Mouse (Mus musculus) macrophage (primary cell): ENCODE results near the gene Arl10. TPM values are rescaled to one million over a fixed set of nuclear protein-coding genes. Genes with fewer than 3 reads are reported as not detected.

ENCODE experiments used
- H3K27ac ChIP-seq: fragments of 350-480 bp; formaldehyde crosslinking; 2 replicates; pipeline ENCODE4 v1.9.0; 2021
- H3K36me3 ChIP-seq: fragments of 350-480 bp; formaldehyde crosslinking; 2 replicates; pipeline ENCODE4 v1.9.0; 2021; ENCODE audit errors: inconsistent target
- H3K4me3 ChIP-seq: fragments of 350-480 bp; formaldehyde crosslinking; 2 replicates; pipeline ENCODE4 v1.9.0; 2021; ENCODE audit errors: inconsistent target
- H3K79me2 ChIP-seq: fragments of 350-480 bp; formaldehyde crosslinking; 2 replicates; pipeline ENCODE4 v1.9.0; 2021; ENCODE audit errors: inconsistent target
- WGBS: methylation state at CpG from one replicate; pipeline ENCODE4 v1.1.7; 2026; ENCODE audit warnings: inconsistent platforms; ENCODE audit not compliant: missing documents; 5-methylcytosine and 5-hydroxymethylcytosine counted together
- polyA plus RNA-seq: library from polyadenylated mRNA; stranded (reverse); fragments of 250-400 nt; gene quantifications from 3 replicates; pipeline ENCODE4 v1.2.4, GENCODE M21; 2018; ENCODE audit warnings: inconsistent platforms
- total RNA-seq, 78 experiments: library from RNA; depleted of rRNA; stranded (reverse); fragments of 250-400 nt; gene quantifications; 1 replicate in 9 of 78; 2 replicates in 24 of 78; 3 replicates in 43 of 78; 4 replicates in 2 of 78; pipeline ENCODE4 v1.2.4; 2018; ENCODE audit warnings: inconsistent platforms in 56 of 78

Arl10 gene
- 10 to 100 TPM in 24 of 26 experiments, 1 to 10 TPM in 2; 8.9 to 85.6 (median 27.5) TPM for total RNA-seq (2018; cell fraction: chromatin; rRNA removed)
- 10 to 100 TPM in 24 of 26 experiments, 1 to 10 TPM in 2; 8.9 to 26.4 (median 16.8) TPM for total RNA-seq (2018; cell fraction: cytosol; rRNA removed)
- 10 to 100 TPM; 17.8 to 75.2 (median 34.1) TPM for total RNA-seq (2018; cell fraction: nucleus; rRNA removed)
- polyA plus RNA-seq = 9.2 to 23.9 TPM (median 19.0 TPM) in 3 replicates

DNA sequence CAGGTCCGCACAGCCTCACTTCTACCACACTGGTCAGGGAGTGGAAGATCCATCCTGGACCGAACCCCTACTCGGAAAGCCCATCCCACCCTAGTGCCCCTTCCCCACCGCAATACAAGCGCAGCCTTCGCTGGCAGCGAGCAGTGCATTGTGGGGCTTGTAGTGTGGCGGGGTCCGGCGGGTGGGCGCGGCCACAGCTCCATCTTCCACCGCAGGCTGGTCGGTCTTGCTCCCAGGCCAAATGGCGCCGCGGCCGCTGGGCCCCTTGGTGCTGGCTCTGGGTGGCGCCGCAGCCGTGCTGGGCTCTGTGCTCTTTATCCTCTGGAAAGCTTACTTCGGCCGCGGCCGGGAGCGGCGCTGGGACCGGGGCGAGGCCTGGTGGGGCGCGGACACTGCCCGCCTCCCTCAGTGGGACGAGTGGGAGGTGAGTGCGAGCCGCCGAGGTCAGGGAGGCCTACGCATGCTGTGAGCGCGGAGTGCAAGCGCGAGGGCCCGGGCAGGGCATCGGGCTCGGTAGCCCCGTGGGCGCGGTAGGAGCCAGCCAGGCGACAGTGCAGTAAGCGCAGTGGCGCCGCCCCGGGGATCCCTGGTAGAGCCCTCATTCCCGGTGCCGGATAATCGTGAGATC, at the start of gene Arl10:
Gene Arl10, plus strand, starts transcription at position 162 of the 628 bp plus-strand sequence.
- WGBS = under 1% methylated on average over 55 of the region's 55 CpGs
- no peaks in the 10 kb centered on the region for H3K36me3 ChIP-seq
- H3K4me3 ChIP-seq = peak within 1 kb of the TSS; percentile 50
- H3K27ac ChIP-seq = 0 out of 2 replicates have a peak within 1 kb of the TSS, but pooled peaks have one; percentile 1
- peaks cover 10% of the 10 kb centered on the region; the same call in 1 of the 2 replicates for H3K79me2 ChIP-seq

- H3K27ac ChIP-seq = no peak overlapping the region
- WGBS = 91% methylated on average over 6 of the region's 6 CpGs
- H3K79me2 ChIP-seq = no peaks in the 10 kb centered on the region
- no peaks in the 10 kb centered on the region for H3K36me3 ChIP-seq
- H3K4me3 ChIP-seq = no peak overlapping the region
These were observed 47.7 kb upstream of the Arl10 start for GRCm38 (mm10) chr13:54527140-54527539.

DNA sequence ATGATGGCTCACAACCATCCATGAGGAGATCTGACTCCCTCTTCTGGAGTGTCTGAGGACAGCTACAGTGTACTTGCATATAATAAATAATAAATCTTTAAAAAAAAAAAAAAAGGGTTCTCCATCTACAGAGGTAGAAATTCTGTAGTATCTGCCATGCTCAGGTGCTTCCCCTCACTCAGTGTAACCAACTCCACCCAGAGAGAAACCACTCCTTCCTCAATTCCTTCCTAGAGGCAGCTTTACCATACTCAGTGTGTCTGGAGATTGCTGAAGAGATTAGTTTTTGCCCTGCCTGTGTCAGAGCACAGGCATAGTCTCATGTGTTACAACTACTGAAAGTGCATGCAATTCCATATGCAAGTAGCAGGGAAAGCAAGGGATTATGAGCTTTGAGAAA, 42.7 kb upstream of the Arl10 start:
- Histone ChIP-seq H3K4me3 (no peak overlapping the region), H3K36me3 (no peaks in the 10 kb centered on the region), H3K79me2 (no peaks in the 10 kb centered on the region), H3K27ac (no peak overlapping the region)

DNA sequence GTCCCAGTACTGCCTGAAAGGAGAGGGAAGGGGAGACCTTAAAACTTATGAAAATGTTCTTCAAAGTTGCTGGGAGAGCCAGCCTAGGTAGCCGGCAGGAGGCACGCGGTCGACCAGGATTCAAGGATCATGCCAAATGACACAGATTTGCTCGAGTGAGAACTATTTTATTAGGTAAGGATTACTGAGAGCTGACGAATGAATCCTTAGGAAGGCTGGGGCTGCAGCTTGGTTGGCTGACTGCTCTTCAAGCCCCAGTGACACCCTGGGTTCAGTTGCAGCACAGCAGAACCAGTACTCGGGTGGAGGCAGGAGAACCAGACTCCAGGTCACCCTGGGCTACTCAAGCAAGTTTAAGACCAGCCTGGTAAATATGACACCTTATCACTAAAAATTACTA, 26.8 kb upstream of the Arl10 start:
- Histone ChIP-seq H3K36me3 (peaks cover 24% of the 10 kb centered on the region), H3K79me2 (no peaks in the 10 kb centered on the region), H3K27ac (no peak overlapping the region), H3K4me3 (no peak overlapping the region)
- WGBS = 96% methylated on average over 7 of the region's 7 CpGs

DNA sequence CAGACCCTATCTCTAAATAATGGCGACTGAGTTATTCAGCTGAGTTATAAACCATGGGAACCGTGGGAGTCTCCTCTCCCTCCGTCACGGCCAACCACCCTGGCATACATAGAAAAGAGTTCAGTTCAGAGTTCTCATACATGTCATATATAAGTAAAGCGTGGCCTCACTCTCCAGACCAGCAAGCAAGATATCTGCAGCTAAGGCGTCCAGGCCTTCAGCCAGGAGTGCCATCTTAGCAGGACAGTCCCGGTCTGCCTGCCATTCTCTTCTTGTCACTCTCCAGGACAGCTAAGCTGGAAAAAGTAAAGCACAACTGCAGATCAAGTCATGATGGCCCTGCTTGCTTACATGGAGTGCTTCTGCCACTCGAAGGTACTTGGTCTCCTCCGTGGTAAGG, 18.6 kb upstream of the Arl10 start:
- Histone ChIP-seq H3K27ac (no peak overlapping the region), H3K79me2 (peaks cover 6% of the 10 kb centered on the region; the same call in 1 of the 2 replicates), H3K36me3 (peaks cover 67% of the 10 kb centered on the region), H3K4me3 (no peak overlapping the region)
- WGBS = 92% methylated on average over 9 of the region's 9 CpGs

DNA sequence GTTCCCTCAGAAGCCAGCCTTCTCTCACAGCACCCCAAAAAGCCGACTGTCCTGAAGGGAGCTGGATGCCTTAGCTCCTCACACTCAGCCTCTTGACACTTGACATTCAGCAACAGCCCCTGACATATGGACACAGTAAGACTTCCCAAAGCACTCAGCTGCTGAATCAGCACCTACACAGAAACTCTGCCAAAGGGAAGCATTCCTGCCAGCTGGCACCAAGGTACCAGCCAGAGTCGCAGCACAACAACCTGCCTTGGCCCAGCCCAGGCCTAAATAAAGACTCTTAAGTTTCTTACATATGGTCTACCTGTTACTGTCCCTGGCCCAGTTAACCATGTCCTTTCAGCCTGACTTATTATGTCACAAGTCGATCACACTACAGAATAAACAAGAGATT, 18.0 kb upstream of the Arl10 start:
- peaks cover 13% of the 10 kb centered on the region; the same call in 1 of the 2 replicates for H3K79me2 ChIP-seq
- H3K27ac ChIP-seq = no peak overlapping the region

DNA sequence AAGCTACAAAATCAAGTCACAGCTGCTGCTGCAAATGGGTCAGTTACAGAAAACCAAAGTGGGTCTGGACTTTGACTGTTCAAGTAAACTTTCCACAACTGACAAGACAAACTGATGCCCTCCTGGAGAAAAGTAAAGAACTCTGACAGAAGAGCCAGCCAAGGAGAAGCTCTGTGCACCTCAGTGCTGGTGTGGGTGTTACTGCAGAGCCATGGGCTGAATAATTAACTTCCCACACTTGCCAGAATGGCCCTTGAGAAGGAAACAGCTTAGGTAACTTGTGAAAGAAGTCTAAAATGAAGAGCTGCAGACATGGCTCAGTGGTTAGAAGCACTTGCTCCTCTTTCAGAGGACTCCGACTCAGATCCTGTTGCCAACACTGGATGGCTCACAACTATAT, 17.2 kb upstream of the Arl10 start:
- peaks cover 61% of the 10 kb centered on the region for H3K36me3 ChIP-seq
- H3K4me3 ChIP-seq = no peak overlapping the region
- H3K79me2 ChIP-seq = peaks cover 21% of the 10 kb centered on the region
- no peak overlapping the region for H3K27ac ChIP-seq
- WGBS = 93% methylated on average over 1 of the region's 1 CpGs

More for the DNA sequence above, 18.0 kb upstream of the Arl10 start:
- Histone ChIP-seq H3K36me3 (peaks cover 67% of the 10 kb centered on the region), H3K4me3 (no peak overlapping the region)
- WGBS = 100% methylated on average over 3 of the region's 3 CpGs

GRCm38 (mm10) chr13:54559656-54560055, 15.2 kb upstream of the Arl10 start:
- H3K36me3 ChIP-seq = peaks cover 54% of the 10 kb centered on the region
- peaks cover 41% of the 10 kb centered on the region for H3K79me2 ChIP-seq
- WGBS = 89% methylated on average over 2 of the region's 2 CpGs
- no peak overlapping the region for H3K4me3 ChIP-seq
- H3K27ac ChIP-seq = no peak overlapping the region

DNA sequence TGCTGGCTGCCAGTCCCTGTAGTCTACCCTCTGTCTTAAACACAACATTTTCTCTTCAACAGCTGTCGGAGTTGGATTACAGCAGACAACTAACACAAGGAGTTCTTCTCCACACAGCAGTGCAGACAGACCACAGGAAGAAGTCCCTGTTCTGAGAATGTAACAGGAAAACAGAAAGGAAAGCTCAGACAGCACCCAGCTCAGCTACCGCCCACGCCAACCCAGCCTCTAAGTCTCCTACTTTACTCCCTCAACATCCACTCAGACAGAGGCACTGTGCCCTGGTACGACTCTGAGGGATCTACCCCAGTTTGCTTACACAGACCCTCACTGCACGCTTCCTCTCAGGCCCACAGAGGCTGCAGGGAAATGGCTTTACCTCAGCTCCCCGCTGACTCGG, 14.2 kb upstream of the Arl10 start:
- H3K36me3 ChIP-seq = peaks cover 54% of the 10 kb centered on the region
- H3K4me3 ChIP-seq = no peak overlapping the region
- 93% methylated on average over 6 of the region's 7 CpGs for WGBS
- H3K79me2 ChIP-seq = peaks cover 43% of the 10 kb centered on the region
- H3K27ac ChIP-seq = no peak overlapping the region

DNA sequence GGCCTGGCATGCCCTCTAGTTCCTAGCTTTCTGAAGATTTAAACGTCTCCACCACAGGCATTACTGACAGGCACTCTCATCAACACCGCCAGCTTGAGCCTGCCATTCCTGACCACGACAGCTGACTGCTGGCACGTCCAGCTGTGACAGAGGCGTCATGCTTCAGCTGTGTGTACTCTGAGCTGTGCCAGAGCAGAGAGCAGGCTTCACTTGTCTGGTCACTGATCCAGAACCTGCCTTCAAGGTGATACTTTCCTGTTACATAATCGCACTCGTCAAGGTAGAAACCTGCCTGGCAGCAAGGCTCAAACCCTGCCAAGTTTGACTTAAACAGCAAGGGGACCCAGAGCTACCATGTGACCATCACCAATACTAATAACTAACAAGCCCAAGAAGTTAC, 12.3 kb upstream of the Arl10 start:
- peaks cover 43% of the 10 kb centered on the region for H3K79me2 ChIP-seq
- 88% methylated on average over 7 of the region's 7 CpGs for WGBS
- H3K27ac ChIP-seq = no peak overlapping the region
- no peak overlapping the region for H3K4me3 ChIP-seq
- peaks cover 41% of the 10 kb centered on the region for H3K36me3 ChIP-seq

DNA sequence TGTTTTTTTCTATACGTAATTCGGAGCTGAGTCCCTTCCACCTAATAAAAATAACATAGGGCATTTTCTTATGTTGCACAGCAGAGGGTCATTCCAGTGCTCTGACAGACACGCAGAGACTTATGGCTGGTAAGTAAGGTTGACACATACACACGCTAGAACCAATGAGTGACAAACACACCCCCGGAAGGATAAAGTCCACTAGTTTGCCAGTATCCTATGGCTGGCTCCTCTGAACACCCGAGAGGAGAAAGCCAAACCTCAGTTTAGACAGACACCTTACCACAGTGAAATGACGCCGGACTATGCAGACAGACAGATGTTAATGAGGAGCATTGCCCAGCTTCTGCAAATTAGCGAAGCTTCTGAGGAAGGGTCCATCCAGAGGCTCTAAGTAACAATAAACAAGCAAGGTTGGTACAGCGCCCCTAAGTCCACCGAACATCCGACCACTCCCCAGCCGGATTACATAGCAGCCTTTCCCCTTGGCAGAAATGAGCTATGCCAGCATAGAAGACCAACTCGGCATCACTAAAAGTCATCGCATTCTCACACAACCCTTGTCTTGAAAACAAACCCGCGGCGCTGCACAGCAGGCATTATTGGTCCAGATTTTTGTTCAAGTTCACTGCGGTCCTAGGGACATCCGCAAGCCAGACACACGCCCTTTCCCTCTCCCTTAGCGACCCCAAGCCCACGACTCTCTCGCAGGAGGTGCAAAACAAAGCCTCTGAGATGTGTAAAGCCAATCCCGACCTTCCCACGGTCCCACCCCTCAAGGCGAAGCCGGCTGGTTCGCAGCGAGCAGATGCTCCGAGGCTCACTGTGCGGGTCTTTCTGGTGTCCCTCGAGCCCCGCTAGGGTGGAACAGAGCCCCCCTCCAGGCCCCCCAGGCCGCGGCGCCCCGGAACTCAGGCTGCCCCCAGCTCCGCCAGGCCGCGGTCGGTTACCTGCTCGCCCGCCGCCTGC, 10.3 kb upstream of the Arl10 start:
- Histone ChIP-seq H3K79me2 (peaks cover 43% of the 10 kb centered on the region), H3K4me3 (peak overlapping the region; percentile 87), H3K27ac (no peak overlapping the region), H3K36me3 (peaks cover 30% of the 10 kb centered on the region)
- 10% methylated on average over 45 of the region's 45 CpGs for WGBS

DNA sequence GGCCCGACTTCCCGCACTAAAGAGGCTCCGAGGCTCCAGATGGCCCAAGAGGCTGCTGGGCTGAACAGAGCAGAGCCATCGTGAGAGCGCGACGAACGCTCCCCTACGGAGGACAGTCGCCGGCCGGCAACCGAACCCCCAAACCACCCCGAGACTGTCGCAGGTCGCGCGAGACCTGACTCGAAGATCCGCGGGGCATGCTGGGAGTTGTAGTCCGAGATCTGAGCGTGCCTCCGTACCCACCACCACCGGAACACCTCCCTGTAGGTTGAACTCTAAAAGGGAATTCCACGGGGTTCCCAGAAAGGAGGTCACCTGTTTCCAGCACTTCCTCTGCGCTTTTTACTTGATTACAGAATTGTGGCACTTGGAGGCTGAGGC, 9.6 kb upstream of the Arl10 start, which contains the start of gene 4833439L19Rik:
Gene 4833439L19Rik, minus strand, starts transcription at position 235 of the 381 bp plus-strand sequence.
- H3K27ac ChIP-seq = no peak within 1 kb of the TSS
- H3K4me3 ChIP-seq = peak within 1 kb of the TSS; percentile 87
- WGBS = under 1% methylated on average over 15 of the region's 27 CpGs
- peaks cover 43% of the 10 kb centered on the region for H3K79me2 ChIP-seq
- peaks cover 23% of the 10 kb centered on the region for H3K36me3 ChIP-seq

DNA sequence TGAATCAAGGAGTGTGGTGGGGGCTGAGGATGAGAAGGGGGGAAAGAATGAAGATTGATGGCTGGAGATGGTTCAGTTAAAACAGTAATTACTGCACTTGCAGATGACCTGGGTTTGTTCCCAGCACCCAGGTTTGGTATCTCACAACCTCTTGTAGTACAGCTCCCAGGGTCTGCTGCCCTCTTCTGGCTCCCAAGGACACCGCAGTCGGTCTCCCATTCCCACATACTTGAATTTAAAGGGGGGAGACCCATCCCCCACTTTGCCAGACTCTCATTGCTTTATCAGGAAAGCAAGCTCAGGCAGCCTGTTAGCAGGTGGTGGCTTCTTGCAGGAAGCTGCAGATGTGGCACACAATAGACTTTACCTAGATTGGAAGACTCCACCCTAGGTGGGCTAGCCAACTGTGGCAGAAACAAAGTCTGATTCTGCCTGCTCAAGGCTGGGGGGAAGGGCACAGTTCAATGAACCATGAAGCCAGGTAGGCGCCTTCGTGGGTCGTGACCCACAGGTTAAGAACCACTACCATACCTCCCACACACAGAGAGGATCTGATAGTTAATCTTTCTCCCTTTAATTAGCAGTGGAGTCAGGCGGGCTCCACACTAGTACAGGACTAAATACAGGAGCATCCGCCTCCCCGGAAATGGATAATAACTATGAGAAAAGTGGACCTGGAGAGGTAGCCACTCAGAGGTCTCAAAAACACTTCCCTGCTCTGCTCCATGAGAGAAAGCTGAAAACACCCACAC, 9.0 kb upstream of the Arl10 start:
- peaks cover 41% of the 10 kb centered on the region for H3K79me2 ChIP-seq
- 69% methylated on average over 8 of the region's 8 CpGs for WGBS
- peaks cover 18% of the 10 kb centered on the region for H3K36me3 ChIP-seq
- H3K4me3 ChIP-seq = peak overlapping the region; percentile 87
- no peak overlapping the region for H3K27ac ChIP-seq

DNA sequence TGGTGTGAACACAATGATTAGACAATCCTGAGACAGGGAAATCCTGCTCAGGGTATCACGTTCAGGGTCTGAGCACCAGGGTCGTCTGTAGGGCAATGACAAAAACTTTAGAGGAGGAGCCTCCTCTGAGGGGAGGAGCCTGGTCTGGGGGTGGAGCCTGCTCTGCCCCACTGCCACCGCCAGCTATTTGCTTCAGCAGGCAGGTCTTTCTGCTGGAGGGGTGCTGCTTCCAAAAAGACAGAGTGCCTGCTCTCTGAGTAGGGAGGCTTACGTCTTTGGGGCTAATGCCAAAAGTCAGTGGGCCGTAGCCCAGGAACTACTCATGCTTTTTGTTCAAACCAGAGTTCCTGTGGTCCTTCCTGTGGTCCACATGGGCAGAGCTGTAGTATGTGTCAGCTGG, 6.4 kb upstream of the Arl10 start:
- Histone ChIP-seq H3K27ac (no peak overlapping the region), H3K36me3 (no peaks in the 10 kb centered on the region), H3K4me3 (no peak overlapping the region), H3K79me2 (peaks cover 15% of the 10 kb centered on the region)
- 61% methylated on average over 5 of the region's 5 CpGs for WGBS
